Mouse (Mus musculus): Measurements from ENCODE around the gene Ccdc34. TPM values are rescaled to one million over a fixed set of nuclear protein-coding genes. Genes with fewer than 3 reads are reported as not detected.
A peak's percentile ranks its signal among the peaks of the same experiment; 100 is the strongest.
"Not testable (repeated sequence)": the region's sequence is repeated elsewhere in the genome, so short reads cannot be mapped to it uniquely, and the experiment has no call there.

Ccdc34 gene
- total RNA-seq, 2 experiments from 2014 or later = 5.3 to 6.0 TPM

- no peak for DNase-seq (ENCODE audit: low spot score)
- intact Hi-C loops (cut with DNase I) = no loop called here
These were observed 55.4 kb downstream of the Ccdc34 start for GRCm38 (mm10) chr2:110073023-110073422.

- DNase-seq (ENCODE audit: low spot score) = no peak
- intact Hi-C loops (cut with DNase I) = no loop called here
These were observed 57.2 kb downstream of the Ccdc34 start for GRCm38 (mm10) chr2:110074646-110075452.

- intact Hi-C loops (cut with DNase I) = no loop called here
- DNase-seq (ENCODE audit: low spot score) = no peak
These were observed 59.6 kb downstream of the Ccdc34 start for GRCm38 (mm10) chr2:110077240-110077639.

- intact Hi-C loops (cut with DNase I) = no loop called here
- no peak for DNase-seq (ENCODE audit: low spot score)
These were observed 60.0 kb downstream of the Ccdc34 start for GRCm38 (mm10) chr2:110077655-110078054.

- intact Hi-C loops (cut with DNase I) = no loop called here
These were observed 62.9 kb downstream of the Ccdc34 start for GRCm38 (mm10) chr2:110080532-110080931.

GRCm38 (mm10) chr2:110082975-110083374, 65.4 kb downstream of the Ccdc34 start:
- intact Hi-C loops (cut with DNase I) = no loop called here
- no peak for DNase-seq (ENCODE audit: low spot score)

More at GRCm38 (mm10) chr2:110080532-110080931, 62.9 kb downstream of the Ccdc34 start:
- DNase-seq (ENCODE audit: low spot score) = no peak

GRCm38 (mm10) chr2:110085701-110086143, 68.1 kb downstream of the Ccdc34 start:
- peak; percentile 31 for DNase-seq (ENCODE audit: low spot score)
- intact Hi-C loops (cut with DNase I) = no loop called here

GRCm38 (mm10) chr2:110114133-110114532, 96.5 kb downstream of the Ccdc34 start:
- no peak for DNase-seq (ENCODE audit: low spot score)
- intact Hi-C loops (cut with DNase I) = no loop called here

- no peak for DNase-seq (ENCODE audit: low spot score)
- intact Hi-C loops (cut with DNase I) = no loop called here
These were observed 111.8 kb downstream of the Ccdc34 start for GRCm38 (mm10) chr2:110129396-110129795.

GRCm38 (mm10) chr2:110131573-110131972, 114.0 kb downstream of the Ccdc34 start:
- intact Hi-C loops (cut with DNase I) = no loop called here
- no peak for DNase-seq (ENCODE audit: low spot score)

GRCm38 (mm10) chr2:110133356-110134115, 115.9 kb downstream of the Ccdc34 start:
- DNase-seq (ENCODE audit: low spot score) = no peak
- intact Hi-C loops (cut with DNase I) = no loop called here

GRCm38 (mm10) chr2:110134765-110135594, 117.4 kb downstream of the Ccdc34 start:
- intact Hi-C loops (cut with DNase I) = no loop called here
- no peak for DNase-seq (ENCODE audit: low spot score)

GRCm38 (mm10) chr2:110137291-110137690, 119.7 kb downstream of the Ccdc34 start:
- intact Hi-C loops (cut with DNase I) = no loop called here
- no peak for DNase-seq (ENCODE audit: low spot score)

GRCm38 (mm10) chr2:110138096-110138495, 120.5 kb downstream of the Ccdc34 start:
- no peak for DNase-seq (ENCODE audit: low spot score)
- intact Hi-C loops (cut with DNase I) = no loop called here

GRCm38 (mm10) chr2:110147980-110148379, 130.4 kb downstream of the Ccdc34 start:
- DNase-seq (ENCODE audit: low spot score); intact Hi-C loops (cut with DNase I): not testable (repeated sequence)

- intact Hi-C loops (cut with DNase I) = no loop called here
These were observed 131.6 kb downstream of the Ccdc34 start for GRCm38 (mm10) chr2:110149246-110149645.

GRCm38 (mm10) chr2:110156321-110156720, 138.7 kb downstream of the Ccdc34 start:
- DNase-seq (ENCODE audit: low spot score) = no peak
- intact Hi-C loops (cut with DNase I) = no loop called here

More at GRCm38 (mm10) chr2:110149246-110149645, 131.6 kb downstream of the Ccdc34 start:
- DNase-seq (ENCODE audit: low spot score) = no peak

GRCm38 (mm10) chr2:110165003-110165402, 147.4 kb downstream of the Ccdc34 start:
- intact Hi-C loops (cut with DNase I) = no loop called here

GRCm38 (mm10) chr2:110167694-110168093, 150.1 kb downstream of the Ccdc34 start:
- intact Hi-C loops (cut with DNase I) = no loop called here

More at GRCm38 (mm10) chr2:110165003-110165402, 147.4 kb downstream of the Ccdc34 start:
- no peak for DNase-seq (ENCODE audit: low spot score)

GRCm38 (mm10) chr2:110168361-110168760, 150.7 kb downstream of the Ccdc34 start:
- DNase-seq (ENCODE audit: low spot score) = no peak
- intact Hi-C loops (cut with DNase I) = no loop called here

More at GRCm38 (mm10) chr2:110167694-110168093, 150.1 kb downstream of the Ccdc34 start:
- no peak for DNase-seq (ENCODE audit: low spot score)

All from heart, postnatal 25 days (tissue).